Mouse (Mus musculus) Patski (cell line): ENCODE results near the gene Vmn1r195. TPM values are rescaled to one million over a fixed set of nuclear protein-coding genes. Genes with fewer than 3 reads are reported as not detected.
"Not testable (repeated sequence)": the region's sequence is repeated elsewhere in the genome, so short reads cannot be mapped to it uniquely, and the experiment has no call there.

Source experiments
- ATAC-seq: fragments of 100-300 bp; one replicate; pipeline ENCODE4 v1.8.0; 2021
- CTCF ChIA-PET: fragments of 350-600 bp; sonication (Branson Sonifier 250); formaldehyde crosslinking; loops from one replicate; lab custom pipeline; 2022; ENCODE audit warnings: inconsistent platforms; lab: Charles Lee
- POLR2A ChIA-PET: fragments of 350-600 bp; sonication (Branson Sonifier 250); formaldehyde crosslinking; loops from one replicate; lab custom pipeline; 2022; ENCODE audit warnings: antibody characterized with exemption, inconsistent platforms; lab: Charles Lee
- DNase-seq: peaks from one replicate; pipeline ENCODE4 v3.0.0-alpha.2; 2011; ENCODE audit warnings: low read depth, low spot score
- H3K27me3 ChIP-seq: fragments of 371-371 bp; one replicate; pipeline ENCODE4 v1.5.1; 2021
- CTCF ChIP-seq: fragments of 100-300 bp; IDR thresholded peaks from one replicate; pipeline ENCODE4 v1.5.1; 2021
- in situ Hi-C: fragments of 300-500 bp; cut with MboI; formaldehyde crosslinking; loops from 3 replicates; pipeline ENCODE4 v1.11.1; 2018; ENCODE audit warnings: low pct_unique_long_range_greater_than_20kb, mixed read lengths
- polyA plus RNA-seq: library from polyadenylated mRNA; unstranded; gene quantifications from one replicate; pipeline ENCODE4 v1.2.3, GENCODE M21; 2021

Gene Vmn1r195
- polyA plus RNA-seq = not detected

DNA sequence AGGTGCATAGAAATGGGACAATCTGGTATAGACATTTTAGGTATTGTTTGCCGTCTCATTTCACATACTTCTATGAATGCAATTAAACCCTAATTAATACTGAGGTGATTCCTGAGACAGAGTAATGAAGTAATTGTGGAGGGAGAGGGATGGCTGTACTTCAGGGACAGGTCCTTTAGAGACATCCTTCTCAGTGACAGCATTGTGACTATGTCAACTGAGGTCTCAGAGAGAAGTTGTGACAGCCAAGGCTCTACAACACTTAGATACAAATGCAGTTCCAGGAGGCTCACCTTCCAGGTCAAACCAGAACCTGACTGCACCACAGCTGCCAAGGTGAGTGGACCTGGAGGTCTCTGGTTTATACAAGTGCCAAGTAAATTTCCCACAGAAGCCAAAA, at the start of gene Vmn1r195:
Gene Vmn1r195 (plus strand): TSS at position 301 of the 400 bp plus-strand sequence.
- H3K27me3 ChIP-seq, in situ Hi-C loops, DNase-seq, CTCF ChIA-PET, POLR2A ChIA-PET, ATAC-seq: not testable (repeated sequence)

DNA sequence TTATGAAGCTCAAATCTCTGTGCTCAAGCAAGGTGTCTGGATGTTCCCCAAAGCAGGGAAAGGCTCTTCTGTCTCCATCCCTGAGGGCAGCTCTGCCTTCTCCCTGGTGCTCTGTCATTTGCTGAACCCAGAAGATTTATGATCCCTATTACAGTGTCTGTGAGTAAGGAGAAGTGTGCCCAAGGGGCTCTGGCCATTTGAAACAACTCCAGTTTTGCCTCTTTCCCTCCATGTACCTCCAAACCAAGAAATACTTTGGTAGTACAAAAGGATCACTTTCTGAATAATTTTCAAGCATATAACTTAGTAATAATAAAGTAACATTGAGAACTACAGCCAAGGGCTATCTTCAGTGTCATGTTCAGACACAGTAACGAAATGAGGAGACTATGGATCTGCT, 47.3 kb upstream of the Vmn1r195 start, which contains the start of gene Vmn1r193:
Gene Vmn1r193 (minus strand): TSS at position 101 of the 400 bp plus-strand sequence.
- DNase-seq, POLR2A ChIA-PET, CTCF ChIA-PET, ATAC-seq, H3K27me3 ChIP-seq: not testable (repeated sequence)
- in situ Hi-C loops = loop anchor here (10.0 kb wide), 1 partner anchor 332 kb away; the partner anchor contains the start of gene Vmn1r204

- TF ChIP-seq CTCF = no peak
- POLR2A ChIA-PET = no interaction called here
- no peak for ATAC-seq
Observed at GRCm38 (mm10) chr13:22243915-22244314, 26.4 kb upstream of the Vmn1r195 start, which contains the start of gene Vmn1r194. TSS of gene Vmn1r194 (plus strand) at chr13:22244215.

DNA sequence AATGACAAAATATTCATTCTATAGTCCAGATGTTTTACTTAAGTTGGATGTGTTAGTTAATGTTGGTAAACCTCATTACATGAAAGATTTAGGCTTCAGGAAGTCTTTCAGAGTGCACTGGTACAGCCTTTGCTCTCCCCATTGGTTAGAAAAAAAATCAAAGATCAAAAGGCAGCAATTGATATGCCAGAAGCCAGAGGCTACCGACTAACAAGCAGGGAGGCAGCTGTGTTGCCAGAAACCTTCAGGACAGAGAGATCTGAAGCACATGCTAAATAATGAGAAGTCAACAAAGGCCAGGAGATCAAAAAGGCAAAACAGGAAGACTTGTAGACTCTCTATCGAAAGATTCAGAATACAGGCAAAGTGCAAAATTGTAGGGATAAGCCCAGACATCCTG, 1.4 kb downstream of the Vmn1r195 start:
- DNase-seq = no peak
- H3K27me3 ChIP-seq = no peaks in the 10 kb centered on the region
- no peak for ATAC-seq
- no peak for TF ChIP-seq CTCF
- CTCF ChIA-PET = no interaction called here
- POLR2A ChIA-PET = no interaction called here
- in situ Hi-C loops = no loop called here

More at GRCm38 (mm10) chr13:22243915-22244314, 26.4 kb upstream of the Vmn1r195 start, which contains the start of gene Vmn1r194:
- DNase-seq = no peak
- H3K27me3 ChIP-seq = no peaks in the 10 kb centered on the region
- in situ Hi-C loops = no loop called here
- CTCF ChIA-PET = no interaction called here

DNA sequence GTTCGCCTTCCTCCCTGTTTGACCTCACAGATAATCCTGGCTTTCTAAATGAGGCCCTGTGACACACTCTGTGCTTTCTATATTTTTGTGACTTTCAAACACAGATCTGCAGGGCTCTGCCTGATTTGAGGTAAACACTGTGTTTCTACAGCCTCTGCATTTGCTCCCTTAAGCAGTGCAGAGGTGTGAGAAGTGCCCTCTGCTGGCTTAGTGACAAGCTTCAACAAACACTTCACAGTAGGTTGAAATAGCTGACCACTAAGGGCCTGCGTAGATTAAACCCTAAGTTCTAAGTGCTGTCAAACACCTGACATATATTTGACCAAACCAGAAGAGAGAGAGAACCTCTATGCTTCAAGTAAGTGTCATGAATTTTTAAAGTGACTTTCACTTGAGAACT, 14.3 kb downstream of the Vmn1r195 start:
- DNase-seq (no peak), ATAC-seq (no peak)
- in situ Hi-C loops = loop anchor here (25.0 kb wide), 1 partner anchor 222 kb away; no protein-coding TSS in a partner anchor
- H3K27me3 ChIP-seq = no peaks in the 10 kb centered on the region
- ChIA-PET POLR2A (no interaction called here), CTCF (no interaction called here)
- no peak for TF ChIP-seq CTCF

DNA sequence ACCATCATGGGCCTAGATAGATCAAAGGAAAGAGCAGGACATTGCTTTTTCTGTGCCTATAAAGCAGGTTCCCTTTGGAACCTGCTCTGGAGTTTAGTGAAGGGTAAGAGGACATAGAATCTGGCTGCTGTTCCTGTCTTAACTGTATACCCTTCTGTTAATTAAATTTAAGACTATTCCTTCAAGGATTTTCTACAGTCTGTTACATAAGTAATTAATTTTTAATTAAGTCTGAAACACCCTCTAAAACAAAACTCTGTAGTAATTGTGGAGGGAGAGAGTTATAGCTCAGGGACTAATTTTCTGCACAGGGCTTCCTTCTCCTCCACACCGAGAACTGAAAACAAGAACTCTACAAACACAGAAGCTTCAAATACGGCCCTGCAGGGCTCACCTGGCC, 19.3 kb downstream of the Vmn1r195 start, which contains the start of gene Vmn1r196:
Gene Vmn1r196 (plus strand): TSS at position 301 of the 400 bp plus-strand sequence.
- ATAC-seq = no peak
- H3K27me3 ChIP-seq = no peaks in the 10 kb centered on the region
- DNase-seq = no peak
- TF ChIP-seq CTCF = no peak
- ChIA-PET CTCF (no interaction called here), POLR2A (no interaction called here)
- in situ Hi-C loops = loop anchor here (25.0 kb wide), 1 partner anchor 227 kb away; no protein-coding TSS in a partner anchor

GRCm38 (mm10) chr13:22308075-22308474, 37.8 kb downstream of the Vmn1r195 start:
- H3K27me3 ChIP-seq, ATAC-seq, POLR2A ChIA-PET, in situ Hi-C loops, DNase-seq, CTCF ChIA-PET: not testable (repeated sequence)

GRCm38 (mm10) chr13:22315361-22315760, 45.0 kb downstream of the Vmn1r195 start:
- no peak for TF ChIP-seq CTCF
- no peak for ATAC-seq

GRCm38 (mm10) chr13:22317366-22317765, 47.0 kb downstream of the Vmn1r195 start:
- ATAC-seq (no peak), DNase-seq (no peak)
- ChIA-PET CTCF (no interaction called here), POLR2A (no interaction called here)
- H3K27me3 ChIP-seq = no peaks in the 10 kb centered on the region
- in situ Hi-C loops = no loop called here
- TF ChIP-seq CTCF = no peak

More at GRCm38 (mm10) chr13:22315361-22315760, 45.0 kb downstream of the Vmn1r195 start:
- in situ Hi-C loops = no loop called here
- ChIA-PET CTCF (no interaction called here), POLR2A (no interaction called here)
- DNase-seq = no peak
- H3K27me3 ChIP-seq = no peaks in the 10 kb centered on the region

DNA sequence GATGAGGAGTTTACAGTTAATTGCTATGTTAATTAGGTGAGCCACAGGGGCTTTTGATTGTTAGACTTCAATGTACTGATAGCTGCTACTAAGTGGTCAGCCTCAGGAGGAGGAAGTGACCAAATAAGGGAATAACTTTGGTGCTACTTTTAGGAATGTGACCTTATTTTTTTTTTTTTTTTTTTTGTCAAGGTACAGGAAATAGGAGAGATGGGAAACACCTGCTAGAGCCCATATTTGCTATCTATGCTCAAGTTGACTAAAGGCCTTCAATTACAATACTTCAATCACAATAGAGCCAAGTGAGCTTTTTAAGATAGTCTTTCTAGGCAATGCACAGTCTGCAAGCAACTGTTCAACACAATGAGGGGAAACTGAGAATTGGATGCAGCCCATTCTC, 49.8 kb downstream of the Vmn1r195 start:
- ChIA-PET CTCF (no interaction called here), POLR2A (no interaction called here)
- DNase-seq = no peak
- H3K27me3 ChIP-seq = no peaks in the 10 kb centered on the region
- in situ Hi-C loops = no loop called here
- no peak for TF ChIP-seq CTCF
- ATAC-seq = no peak

GRCm38 (mm10) chr13:22324289-22324688, 54.0 kb downstream of the Vmn1r195 start, which contains the start of gene Vmn1r197:
TSS of gene Vmn1r197 (plus strand) at chr13:22324589.
- no peaks in the 10 kb centered on the region for H3K27me3 ChIP-seq
- POLR2A ChIA-PET = no interaction called here
- in situ Hi-C loops = no loop called here
- CTCF ChIA-PET = no interaction called here
- ATAC-seq = no peak
- no peak for TF ChIP-seq CTCF
- DNase-seq = no peak

Other genes starting within 250 kb of the Vmn1r195 start
- gene Hist1h2ah, start 235.0 kb upstream of the Vmn1r195 start, polyA plus RNA-seq = 1.6 TPM
- 15.2 TPM for gene Hist1h2bk, start 234.7 kb upstream of the Vmn1r195 start, polyA plus RNA-seq
- 10.2 TPM for gene Hist1h4i, start 229.2 kb upstream of the Vmn1r195 start, polyA plus RNA-seq
- not detected for gene Hist1h2ag, start 227.6 kb upstream of the Vmn1r195 start, polyA plus RNA-seq
- not detected for gene Hist1h2bj, start 227.3 kb upstream of the Vmn1r195 start, polyA plus RNA-seq
- gene Vmn1r188, start 186.1 kb upstream of the Vmn1r195 start, polyA plus RNA-seq = not detected
- not detected for gene Vmn1r189, start 164.7 kb upstream of the Vmn1r195 start, polyA plus RNA-seq
- not detected for gene Vmn1r191, start 86.6 kb upstream of the Vmn1r195 start, polyA plus RNA-seq
- not detected for gene Vmn1r192, start 79.4 kb upstream of the Vmn1r195 start, polyA plus RNA-seq
- not detected for gene Vmn1r193, start 47.4 kb upstream of the Vmn1r195 start, polyA plus RNA-seq
- gene Vmn1r194, start 26.3 kb upstream of the Vmn1r195 start, polyA plus RNA-seq = not detected
- gene Vmn1r196, start 19.4 kb downstream of the Vmn1r195 start, polyA plus RNA-seq = 0.03 TPM
- not detected for gene Vmn1r197, start 54.1 kb downstream of the Vmn1r195 start, polyA plus RNA-seq
- gene Vmn1r198, start 79.8 kb downstream of the Vmn1r195 start, polyA plus RNA-seq = not detected
- not detected for gene Vmn1r199, start 109.3 kb downstream of the Vmn1r195 start, polyA plus RNA-seq
- gene Vmn1r200, start 119.9 kb downstream of the Vmn1r195 start, polyA plus RNA-seq = not detected
- not detected for gene Vmn1r201, start 201.4 kb downstream of the Vmn1r195 start, polyA plus RNA-seq
- not detected for gene Vmn1r202, start 234.9 kb downstream of the Vmn1r195 start, polyA plus RNA-seq
- 0.10 TPM for gene Vmn1r203, start 247.6 kb downstream of the Vmn1r195 start, polyA plus RNA-seq